ENCODE assay signal across 17 mouse cellular contexts in the genomic region with DNA sequence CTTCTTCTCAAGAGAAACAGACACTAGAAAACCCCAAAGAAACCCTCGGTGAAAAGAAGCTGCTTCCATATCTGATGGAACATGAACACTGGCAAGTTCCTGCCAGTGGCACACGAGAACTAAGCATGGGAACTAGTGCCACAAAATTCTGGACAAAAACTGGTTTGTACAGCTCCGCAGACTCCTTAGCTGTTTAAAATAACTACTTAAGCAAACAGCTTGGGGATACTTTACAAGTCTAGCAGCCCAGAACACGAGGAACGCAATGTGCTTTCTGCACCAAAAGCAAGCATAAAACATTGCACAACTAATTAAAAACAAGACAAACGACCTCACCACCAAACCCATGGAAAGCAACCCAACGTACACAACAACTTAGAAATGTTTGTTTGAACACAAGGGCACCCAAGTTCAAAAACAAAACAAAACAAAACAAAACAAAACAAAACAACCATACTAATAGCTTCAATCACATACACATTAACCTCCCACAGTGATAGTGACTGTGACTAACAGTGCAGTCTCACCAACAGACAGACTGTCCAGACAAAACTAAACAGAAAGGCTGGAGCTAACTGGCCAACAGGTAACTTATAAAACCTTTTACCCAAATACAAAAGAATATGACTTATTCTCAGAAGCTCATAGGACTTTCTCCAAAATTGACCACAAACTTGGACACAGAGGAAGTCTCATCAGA.
A peak's percentile ranks its signal among the peaks of the same experiment; 100 is the strongest.
DNase-seq lines count a peak whose midpoint lies in the region; ATAC-seq and TF ChIP-seq lines count a peak whose summit lies in the region.
"Had no signal": no experiment of that assay in that cellular context is flagged by ENCODE, and none has a peak within 500 bp of the region (broad histone marks: within the 10 kb centered on the region; RNA-seq: fewer than 3 reads in every experiment).

No protein-coding gene starts in this region.

- H3K36me3 ChIP-seq in kidney, embryonic 16.5 days (ENCODE audit: insufficient read depth, low read length), result no peaks in the 10 kb centered on the region
- H3K36me3 ChIP-seq in intestine, postnatal 0 days (ENCODE audit: control insufficient read depth, insufficient read depth), result no peaks in the 10 kb centered on the region
- H3K36me3 ChIP-seq: heart, embryonic 15.5 days; hindbrain, embryonic 13.5 days; liver, embryonic 15.5 days; neural tube, embryonic 12.5 days had no signal

- H3K9ac ChIP-seq in kidney, embryonic 16.5 days (replicated peaks; ENCODE audit: low read length), result no peak overlapping the region
- H3K9ac ChIP-seq in intestine, postnatal 0 days (ENCODE audit: low read depth, low read length), result no peak overlapping the region
- H3K9ac ChIP-seq: heart, embryonic 15.5 days; hindbrain, embryonic 13.5 days; liver, embryonic 15.5 days; neural tube, embryonic 12.5 days had no signal

- H3K9me3 ChIP-seq in kidney, embryonic 16.5 days (ENCODE audit: low read length), result no peaks in the 10 kb centered on the region
- H3K9me3 ChIP-seq in intestine, postnatal 0 days (ENCODE audit: control insufficient read depth), result no peaks in the 10 kb centered on the region
- H3K9me3 ChIP-seq: heart, embryonic 15.5 days; hindbrain, embryonic 13.5 days; liver, embryonic 15.5 days; neural tube, embryonic 12.5 days had no signal

- no peaks in the 10 kb centered on the region; the same call in 1 of the 2 replicates for H3K4me1 ChIP-seq in lung, adult 2 months (ENCODE audit: control insufficient read depth, insufficient read depth, low read length)
- H3K4me1 ChIP-seq in kidney, embryonic 16.5 days (ENCODE audit: insufficient read depth, low read length), result 0 out of 2 replicates have a peak, but pooled peaks cover 3% of the 10 kb centered on the region
- H3K4me1 ChIP-seq in intestine, postnatal 0 days (replicated peaks; ENCODE audit: control insufficient read depth, insufficient read depth, low read length), result no peaks in the 10 kb centered on the region
- H3K4me1 ChIP-seq: hindbrain, embryonic 13.5 days; liver, embryonic 15.5 days; neural tube, embryonic 12.5 days had no signal

- 54% methylated on average over 7 of the region's 7 CpGs for WGBS in lung, adult 2 months
- WGBS in kidney, embryonic 16.5 days, result 34% methylated on average over 7 of the region's 7 CpGs
- 55% methylated on average over 7 of the region's 7 CpGs for WGBS in intestine, postnatal 0 days

- TF ChIP-seq CTCF in gastrocnemius, adult 2 months (IDR thresholded peaks at IDR 0.05), result no peak
- TF ChIP-seq CTCF in lung, adult 2 months (IDR thresholded peaks at IDR 0.05; ENCODE audit: insufficient read depth, low read length), result no peak
- TF ChIP-seq CTCF in intestine, postnatal 0 days (IDR thresholded peaks at IDR 0.05; ENCODE audit: low read depth), result no peak

- ATAC-seq in kidney, embryonic 16.5 days (ENCODE audit: low FRiP score, low TSS enrichment), result no peak
- no peak for ATAC-seq in cerebellum, adult (ENCODE audit: insufficient number of reproducible peaks, low FRiP score, low TSS enrichment)
- ATAC-seq in intestine, postnatal 0 days, result no peak
- ATAC-seq: midbrain, embryonic 16.5 days had no signal

- H3K4me2 ChIP-seq in kidney, embryonic 16.5 days (replicated peaks; ENCODE audit: low read depth, low read length), result peak overlapping the region; percentile 12; the same call in 1 of the 2 replicates
- H3K4me2 ChIP-seq in intestine, postnatal 0 days (replicated peaks; ENCODE audit: low read depth), result no peak overlapping the region
- H3K4me2 ChIP-seq: heart, embryonic 15.5 days; hindbrain, embryonic 13.5 days; liver, embryonic 15.5 days; neural tube, embryonic 12.5 days had no signal

- no peak overlapping the region for H3K4me3 ChIP-seq in gastrocnemius, adult 2 months
- no peak overlapping the region for H3K4me3 ChIP-seq in lung, adult 2 months (replicated peaks; ENCODE audit: extremely low read depth, low read depth, low read length)
- H3K4me3 ChIP-seq in kidney, embryonic 16.5 days (ENCODE audit: low read length), result no peak overlapping the region
- H3K4me3 ChIP-seq in intestine, postnatal 0 days (ENCODE audit: low read depth, low read length), result no peak overlapping the region
- H3K4me3 ChIP-seq: heart, embryonic 15.5 days; hindbrain, embryonic 13.5 days; left cerebral cortex, adult 2 months; liver, embryonic 15.5 days; neural tube, embryonic 12.5 days had no signal

- H3K27me3 ChIP-seq in kidney, embryonic 16.5 days (ENCODE audit: insufficient read depth, low read length), result no peaks in the 10 kb centered on the region
- H3K27me3 ChIP-seq in intestine, postnatal 0 days (replicated peaks; ENCODE audit: control insufficient read depth, insufficient read depth, low read length), result no peaks in the 10 kb centered on the region
- H3K27me3 ChIP-seq: heart, embryonic 15.5 days; hindbrain, embryonic 13.5 days; liver, embryonic 15.5 days; neural tube, embryonic 12.5 days had no signal

- intact Hi-C loops in gastrocnemius, adult 2 months (cut with DNase I), result no loop called here

- DNase-seq in gastrocnemius, adult 2 months, result no peak
- DNase-seq in gastrocnemius, postnatal 10 days, result no peak
- peak; percentile 45 to 60 for DNase-seq in lung, adult 18-20 months
- DNase-seq in lung, adult 2 months, result no peak
- DNase-seq in lung, postnatal 36 days, result peak; percentile 70
- DNase-seq: B cell, adult 2 months; cerebellum, adult 2 months; gastrocnemius, postnatal 14 days had no signal

- peak overlapping the region; percentile 46 for H3K27ac ChIP-seq in gastrocnemius, adult 2 months
- no peak overlapping the region for H3K27ac ChIP-seq in kidney, embryonic 16.5 days (ENCODE audit: low read length)
- H3K27ac ChIP-seq in intestine, postnatal 0 days (ENCODE audit: low read depth, low read length), result no peak overlapping the region
- H3K27ac ChIP-seq: heart, embryonic 15.5 days; hindbrain, embryonic 13.5 days; left cerebral cortex, adult 2 months; liver, embryonic 15.5 days; neural tube, embryonic 12.5 days had no signal

- no peak for TF ChIP-seq POLR2A in lung, adult 2 months (IDR thresholded peaks at IDR 0.05; ENCODE audit: borderline replicate concordance, extremely low read depth, low read depth, low read length)

Comparison
In these comparisons a context has a peak if more than half of its experiments do, and no peak if none do; other contexts are left out.
1. DNase-seq: peak in lung, adult 18-20 months (2 of 2) and lung, postnatal 36 days (single experiment); none in gastrocnemius, adult 2 months (single experiment), gastrocnemius, postnatal 10 days (single experiment) and lung, adult 2 months (single experiment).